Mouse (Mus musculus) spleen, postnatal 0 days (tissue): ENCODE results near the gene Dek. TPM values are rescaled to one million over a fixed set of nuclear protein-coding genes. Genes with fewer than 3 reads are reported as not detected.

Source experiments
- polyA plus RNA-seq: library from polyadenylated mRNA; unstranded; fragments of >200 nt; fragmentation: Nextera tagmentation; extraction: Ambion mirVana; gene quantifications from 2 replicates; pipeline ENCODE4 v1.2.1, GENCODE M21; 2015

Dek gene
- 573 and 689 TPM in 2 replicates for polyA plus RNA-seq

DNA sequence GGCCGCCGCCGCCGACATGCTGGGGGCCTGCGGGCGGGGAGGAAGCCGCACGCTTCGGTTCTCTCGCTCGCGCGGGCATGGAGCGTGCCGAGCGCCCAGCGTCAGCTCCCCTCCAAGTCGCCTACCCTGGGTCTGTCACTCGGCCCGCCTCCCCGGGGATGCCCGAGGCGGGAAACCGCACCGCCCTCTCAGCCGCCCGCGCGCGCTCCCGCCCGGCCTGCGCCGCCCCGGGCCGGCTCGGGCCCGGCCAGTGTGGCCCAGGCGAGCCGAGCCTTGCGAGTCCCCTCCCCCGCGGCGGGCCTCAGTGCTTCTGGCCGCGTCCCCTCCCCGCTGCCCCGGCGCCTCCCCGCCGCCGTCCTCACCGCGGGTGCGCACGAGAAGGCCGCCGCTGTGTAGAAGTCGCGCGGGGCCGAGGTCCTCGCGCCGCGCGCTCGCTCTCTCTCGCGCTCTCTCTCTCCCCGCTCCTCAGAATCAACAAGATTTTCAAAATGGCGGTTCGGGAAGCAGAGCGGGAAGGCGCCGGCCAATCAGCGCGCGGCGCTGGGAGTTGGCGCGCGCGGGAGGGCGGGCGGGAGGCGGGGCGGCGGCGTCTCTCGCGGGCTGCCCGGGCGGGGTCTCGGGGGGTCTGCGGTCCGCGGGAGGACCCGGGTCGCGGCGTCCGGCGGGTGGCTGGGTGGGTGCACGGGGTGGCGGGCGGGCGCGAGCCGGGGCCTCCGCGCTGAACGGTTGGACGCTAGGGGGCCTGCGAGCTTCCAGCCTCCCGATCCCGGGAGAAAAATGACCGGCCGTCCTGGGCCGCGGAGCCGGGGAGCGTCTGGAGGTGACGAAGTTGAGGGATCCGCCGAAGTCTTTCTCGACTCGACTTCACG, at the start of gene Dek:
TSS of gene Dek (minus strand) at position 491 of the 869 bp plus-strand sequence.

DNA sequence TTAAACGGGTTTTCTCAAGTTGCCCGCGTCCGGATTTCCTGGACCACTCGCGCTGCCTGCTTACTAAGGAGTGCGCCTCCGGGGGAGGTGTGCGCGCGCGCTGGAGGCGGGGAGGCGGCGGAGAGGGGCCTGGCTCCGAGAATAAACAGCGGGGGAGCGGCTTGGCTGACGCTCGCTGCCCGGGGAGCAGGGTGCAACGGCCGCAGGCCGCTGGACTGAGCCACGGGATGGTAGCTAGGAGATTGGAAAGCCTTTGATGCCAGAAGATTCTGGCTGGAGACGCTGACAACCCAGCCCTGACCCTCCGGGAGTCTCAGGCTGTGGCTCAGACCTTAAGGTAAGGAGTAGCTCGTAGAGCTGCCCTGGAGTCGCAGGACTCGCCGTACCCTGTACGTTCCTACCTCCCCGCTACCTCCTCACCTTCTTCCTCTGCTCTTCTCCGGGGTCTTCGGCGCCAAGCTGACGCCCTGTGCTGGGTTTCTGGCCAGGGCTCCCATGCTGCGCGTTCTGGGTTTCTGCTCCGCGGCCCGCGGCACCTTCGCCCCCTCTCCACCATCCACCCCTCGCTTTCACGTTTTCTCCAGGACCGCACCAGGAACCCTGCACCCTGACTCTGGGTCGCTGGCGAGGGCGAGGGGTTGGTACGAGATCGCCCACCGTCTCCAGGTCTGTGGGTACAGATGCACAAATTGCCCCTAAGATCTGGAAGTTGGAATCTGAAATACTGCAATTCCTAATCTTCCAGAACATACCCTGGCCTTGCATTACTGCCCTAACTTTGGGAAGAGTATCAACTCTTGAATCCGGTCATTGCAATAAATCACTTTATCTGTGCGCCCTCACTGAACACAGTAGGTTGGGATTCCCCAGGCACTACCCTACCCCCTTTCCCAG, 16.8 kb upstream of the Dek start, which contains the start of gene Rnf144b:
TSS of gene Rnf144b (plus strand) at position 120 of the 894 bp plus-strand sequence.

DNA sequence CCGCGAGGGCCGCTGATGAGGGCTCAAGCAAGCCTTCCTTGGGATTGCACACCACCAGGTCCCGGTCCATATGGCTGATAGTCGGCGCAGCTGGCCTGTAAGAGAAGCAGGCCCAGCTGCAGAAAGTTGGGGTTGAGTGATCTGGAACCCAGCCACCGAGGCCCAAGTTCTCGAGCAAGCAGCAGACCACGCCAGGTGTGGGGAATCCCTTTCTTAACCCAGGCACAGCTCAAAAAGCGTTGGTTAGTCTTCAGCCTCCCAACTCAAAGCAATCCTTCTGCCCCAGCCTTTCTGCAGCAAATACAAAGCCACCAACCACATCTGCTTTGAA, 61.4 kb downstream of the Dek start, which contains the start of gene Tpmt:
TSS of gene Tpmt (minus strand) at position 121 of the 331 bp plus-strand sequence.

DNA sequence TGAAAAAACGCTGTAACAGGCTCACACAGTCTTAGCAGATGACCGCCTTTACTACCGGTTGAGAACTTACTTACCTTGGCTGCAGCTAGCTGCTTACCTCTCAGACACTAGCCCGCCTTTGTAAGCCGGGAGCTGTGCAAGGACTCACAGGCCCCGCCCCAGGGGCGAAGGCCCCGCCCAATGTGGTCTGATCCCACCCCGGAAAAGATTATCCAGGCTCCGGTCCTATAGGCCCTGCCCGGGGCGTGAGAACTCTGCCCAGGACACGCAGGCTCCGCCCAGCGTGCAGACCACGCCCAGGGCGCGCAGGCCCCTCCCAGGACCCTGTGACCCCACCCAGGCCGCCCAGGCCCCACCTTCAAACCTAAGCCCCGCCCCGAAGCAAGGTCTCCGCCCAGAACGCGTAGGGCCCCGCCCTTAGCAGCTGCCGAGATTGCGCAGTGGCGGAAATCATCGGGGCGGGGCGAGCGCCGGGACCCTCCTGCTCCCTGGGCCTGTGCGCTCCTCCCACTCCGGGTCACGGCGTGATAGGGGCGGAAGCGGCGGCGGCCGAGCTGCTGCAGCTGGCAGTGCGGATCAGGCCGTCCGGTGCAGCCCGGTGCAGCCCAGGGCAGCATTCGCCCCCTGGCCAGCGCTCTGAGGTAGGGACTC, 62.8 kb downstream of the Dek start, which contains the start of gene Kdm1b:
TSS of gene Kdm1b (plus strand) at position 470 of the 651 bp plus-strand sequence.

Other genes with a start within 250 kb of the Dek start
- gene Kif13a, start 176.3 kb downstream of the Dek start, polyA plus RNA-seq: 5.8 and 7.6 TPM in 2 replicates
- gene Nhlrc1, start 91.4 kb downstream of the Dek start, polyA plus RNA-seq: 0.32 and 0.70 TPM in 2 replicates
- 2.5 and 3.5 TPM in 2 replicates for gene Kdm1b, start 62.7 kb downstream of the Dek start, polyA plus RNA-seq
- gene Tpmt, start 61.5 kb downstream of the Dek start, polyA plus RNA-seq: 2.8 and 4.8 TPM in 2 replicates
- 1.7 and 2.3 TPM in 2 replicates for gene Rnf144b, start 16.5 kb upstream of the Dek start, polyA plus RNA-seq